Mouse (Mus musculus) heart, embryonic 14.5 days (tissue): ENCODE data around the gene Zfp990. TPM values are rescaled to one million over a fixed set of nuclear protein-coding genes. Genes with fewer than 3 reads are reported as not detected.

ENCODE experiments used
- polyA plus RNA-seq: library from polyadenylated mRNA; unstranded; fragments of >200 nt; fragmentation: Nextera tagmentation; extraction: Ambion mirVana; gene quantifications from 2 replicates; pipeline ENCODE4 v1.2.1, GENCODE M21; 2014

Gene Zfp990
- polyA plus RNA-seq, 1 experiment from 2014 or later: not detected

Other genes starting within 250 kb of the Zfp990 start
- gene Tnfrsf8, start 195.6 kb upstream of the Zfp990 start, polyA plus RNA-seq: 0.09 TPM in 1 of 2 replicates, not detected in the other
- gene Gm13212, start 74.4 kb downstream of the Zfp990 start, polyA plus RNA-seq: 4.9 and 6.6 TPM in 2 replicates
- gene Zfp980, start 159.9 kb downstream of the Zfp990 start, polyA plus RNA-seq: not detected in 2 replicates